Mouse (Mus musculus) adrenal gland, adult 8-10 months (tissue): ENCODE results near the gene Gm37240. TPM values are rescaled to one million over a fixed set of nuclear protein-coding genes. Genes with fewer than 3 reads are reported as not detected.

ENCODE experiments used
- DNase-seq: peaks from one replicate; pipeline ENCODE4 v3.0.0; 2022
- total RNA-seq, 4 experiments: library from RNA; stranded (reverse); gene quantifications; 2 replicates each; pipeline ENCODE4 v1.2.4; 2022

Gm37240 gene
- total RNA-seq, 4 experiments from 2014 or later = 5.4 to 9.8 (median 7.2) TPM

GRCm38 (mm10) chr3:85485536-85486190 lies 401.7 kb downstream of the Gm37240 start:
- DNase-seq = no peak

GRCm38 (mm10) chr3:85482636-85483035 lies 404.7 kb downstream of the Gm37240 start:
- DNase-seq = peak; percentile 38

- no peak for DNase-seq
Observed at GRCm38 (mm10) chr3:85480638-85481037, 406.7 kb downstream of the Gm37240 start.

- DNase-seq = no peak
Observed at GRCm38 (mm10) chr3:85478731-85479130, 408.6 kb downstream of the Gm37240 start.

- DNase-seq = peak; percentile 46
Observed at GRCm38 (mm10) chr3:85469711-85470110, 417.6 kb downstream of the Gm37240 start.

- no peak for DNase-seq
Observed at GRCm38 (mm10) chr3:85468995-85469394, 418.3 kb downstream of the Gm37240 start.

GRCm38 (mm10) chr3:85465283-85466025 lies 421.9 kb downstream of the Gm37240 start:
- no peak for DNase-seq

- peak; percentile 18 for DNase-seq
Observed at GRCm38 (mm10) chr3:85460021-85460420, 427.3 kb downstream of the Gm37240 start.

- no peak for DNase-seq
Observed at GRCm38 (mm10) chr3:85456983-85457382, 430.3 kb downstream of the Gm37240 start.

- DNase-seq = no peak
Observed at GRCm38 (mm10) chr3:85455453-85455852, 431.9 kb downstream of the Gm37240 start.

GRCm38 (mm10) chr3:85454001-85454400 lies 433.3 kb downstream of the Gm37240 start:
- peak; percentile 13 for DNase-seq

- DNase-seq = no peak
Observed at GRCm38 (mm10) chr3:85449461-85449860, 437.9 kb downstream of the Gm37240 start.

GRCm38 (mm10) chr3:85442781-85443180 lies 444.5 kb downstream of the Gm37240 start:
- no peak for DNase-seq

- DNase-seq = no peak
Observed at GRCm38 (mm10) chr3:85442261-85442660, 445.1 kb downstream of the Gm37240 start.

GRCm38 (mm10) chr3:85435406-85435805 lies 451.9 kb downstream of the Gm37240 start:
- no peak for DNase-seq

GRCm38 (mm10) chr3:85431208-85431607 lies 456.1 kb downstream of the Gm37240 start:
- no peak for DNase-seq

- DNase-seq = no peak
Observed at GRCm38 (mm10) chr3:85423376-85423997, 463.8 kb downstream of the Gm37240 start.

- DNase-seq = no peak
Observed at GRCm38 (mm10) chr3:85421403-85421802, 465.9 kb downstream of the Gm37240 start.

- no peak for DNase-seq
Observed at GRCm38 (mm10) chr3:85417663-85418062, 469.7 kb downstream of the Gm37240 start.

- DNase-seq = no peak
Observed at GRCm38 (mm10) chr3:85398841-85399240, 488.5 kb downstream of the Gm37240 start.

GRCm38 (mm10) chr3:85398483-85398835 lies 488.9 kb downstream of the Gm37240 start:
- no peak for DNase-seq

GRCm38 (mm10) chr3:85397816-85398482 lies 489.4 kb downstream of the Gm37240 start:
- DNase-seq = no peak

- no peak for DNase-seq
Observed at GRCm38 (mm10) chr3:85393395-85393794, 493.9 kb downstream of the Gm37240 start.
